Mouse (Mus musculus) E14TG2a.4 (cell line): Measurements from ENCODE around the gene Zkscan17.

Experiments
- H3K27me3 ChIP-seq: 2 replicates; pipeline ENCODE4 v1.6.1; 2014; ENCODE audit warnings: low read length, control low read depth; ENCODE audit not compliant: insufficient read depth
- H3K36me3 ChIP-seq: 2 replicates; pipeline ENCODE4 v1.6.1; 2014; ENCODE audit warnings: low read length, control low read depth; ENCODE audit not compliant: insufficient read depth
- H3K4me1 ChIP-seq: replicated peaks from 2 replicates; pipeline ENCODE4 v1.6.1; 2014; ENCODE audit warnings: low read depth, low read length, control low read depth
- H3K4me3 ChIP-seq: replicated peaks from 2 replicates; pipeline ENCODE4 v1.5.1; 2014; ENCODE audit warnings: mild to moderate bottlenecking, low read length
- H3K9me3 ChIP-seq: 2 replicates; pipeline ENCODE4 v1.6.1; 2014; ENCODE audit warnings: low read length, control low read depth
- CTCF ChIP-seq: conservative IDR thresholded peaks from 2 replicates; pipeline ENCODE4 v1.5.1; 2014; ENCODE audit warnings: low read length
- NANOG ChIP-seq: IDR thresholded peaks from 2 replicates; pipeline ENCODE4 v1.6.1; 2014; ENCODE audit warnings: borderline replicate concordance, low read length, mixed read lengths
- POU5F1 ChIP-seq: IDR thresholded peaks from 2 replicates; pipeline ENCODE4 v1.6.1; 2014; ENCODE audit warnings: low read length, borderline replicate concordance

The Zkscan17 gene

GRCm38 (mm10) chr11:59513556-59513955 lies 13.0 kb downstream of the Zkscan17 start:
- TF ChIP-seq NANOG (no peak), POU5F1 (no peak), CTCF (peak; percentile 39)
- H3K27me3 ChIP-seq = no peaks in the 10 kb centered on the region
- no peaks in the 10 kb centered on the region for H3K9me3 ChIP-seq
- no peak overlapping the region for H3K4me3 ChIP-seq
- peaks cover 98% of the 10 kb centered on the region for H3K4me1 ChIP-seq
- peaks cover 32% of the 10 kb centered on the region for H3K36me3 ChIP-seq

- H3K4me1 ChIP-seq = peaks cover 97% of the 10 kb centered on the region
- H3K36me3 ChIP-seq = peaks cover 38% of the 10 kb centered on the region
- H3K4me3 ChIP-seq = 0 out of 2 replicates have a peak overlapping the region, but pooled peaks have one; percentile 26
These were observed 13.8 kb downstream of the Zkscan17 start for GRCm38 (mm10) chr11:59512733-59513132.

GRCm38 (mm10) chr11:59511558-59511957 lies 15.0 kb downstream of the Zkscan17 start:
- H3K4me1 ChIP-seq = peaks cover 96% of the 10 kb centered on the region
- H3K4me3 ChIP-seq = no peak overlapping the region
- peaks cover 10% of the 10 kb centered on the region for H3K27me3 ChIP-seq
- H3K36me3 ChIP-seq = peaks cover 39% of the 10 kb centered on the region
- no peaks in the 10 kb centered on the region for H3K9me3 ChIP-seq
- TF ChIP-seq NANOG (peak; percentile 73), POU5F1 (no peak)

More at GRCm38 (mm10) chr11:59512733-59513132, 13.8 kb downstream of the Zkscan17 start:
- no peak for TF ChIP-seq CTCF
- TF ChIP-seq POU5F1 = no peak
- TF ChIP-seq NANOG = no peak
- Histone ChIP-seq H3K9me3 (no peaks in the 10 kb centered on the region), H3K27me3 (peaks cover 4% of the 10 kb centered on the region; the same call in 1 of the 2 replicates)

GRCm38 (mm10) chr11:59506713-59507074 lies 19.9 kb downstream of the Zkscan17 start:
- Histone ChIP-seq H3K4me3 (peak overlapping the region; percentile 97), H3K36me3 (peaks cover 64% of the 10 kb centered on the region)
- TF ChIP-seq CTCF = no peak

GRCm38 (mm10) chr11:59505839-59506712 lies 20.5 kb downstream of the Zkscan17 start:
- H3K4me3 ChIP-seq = peak overlapping the region; percentile 97
- H3K9me3 ChIP-seq = no peaks in the 10 kb centered on the region
- no peak for TF ChIP-seq POU5F1
- TF ChIP-seq NANOG = no peak
- TF ChIP-seq CTCF = no peak
- H3K4me1 ChIP-seq = peaks cover 61% of the 10 kb centered on the region
- peaks cover 70% of the 10 kb centered on the region for H3K36me3 ChIP-seq
- H3K27me3 ChIP-seq = peaks cover 10% of the 10 kb centered on the region

More at GRCm38 (mm10) chr11:59506713-59507074, 19.9 kb downstream of the Zkscan17 start:
- Histone ChIP-seq H3K27me3 (peaks cover 10% of the 10 kb centered on the region), H3K9me3 (no peaks in the 10 kb centered on the region), H3K4me1 (peaks cover 67% of the 10 kb centered on the region)

- Histone ChIP-seq H3K27me3 (peaks cover 10% of the 10 kb centered on the region), H3K4me1 (peaks cover 54% of the 10 kb centered on the region), H3K4me3 (peak overlapping the region; percentile 97), H3K36me3 (peaks cover 71% of the 10 kb centered on the region), H3K9me3 (no peaks in the 10 kb centered on the region)
- TF ChIP-seq CTCF (no peak), NANOG (peak; percentile 52; the same call in 1 of the 2 replicates)
These were observed 21.2 kb downstream of the Zkscan17 start for GRCm38 (mm10) chr11:59505351-59505838.

- Histone ChIP-seq H3K36me3 (peaks cover 76% of the 10 kb centered on the region), H3K9me3 (peaks cover 2% of the 10 kb centered on the region; the same call in 1 of the 2 replicates)
- TF ChIP-seq CTCF = no peak
- TF ChIP-seq POU5F1 = no peak
- no peak for TF ChIP-seq NANOG
These were observed 24.4 kb downstream of the Zkscan17 start for GRCm38 (mm10) chr11:59501978-59502700.

GRCm38 (mm10) chr11:59497747-59498146 lies 28.8 kb downstream of the Zkscan17 start:
- H3K36me3 ChIP-seq = peaks cover 99% of the 10 kb centered on the region
- H3K4me3 ChIP-seq = no peak overlapping the region
- H3K27me3 ChIP-seq = no peaks in the 10 kb centered on the region
- TF ChIP-seq NANOG (no peak), CTCF (peak; percentile 36)
- H3K9me3 ChIP-seq = peaks cover 2% of the 10 kb centered on the region; the same call in 1 of the 2 replicates
- peaks cover 16% of the 10 kb centered on the region for H3K4me1 ChIP-seq

More at GRCm38 (mm10) chr11:59501978-59502700, 24.4 kb downstream of the Zkscan17 start:
- no peak overlapping the region for H3K4me3 ChIP-seq
- peaks cover 40% of the 10 kb centered on the region for H3K4me1 ChIP-seq
- H3K27me3 ChIP-seq = no peaks in the 10 kb centered on the region
